Mouse (Mus musculus) liver, postnatal 0 days (tissue): Measurements from ENCODE around the gene Panx2. TPM values are rescaled to one million over a fixed set of nuclear protein-coding genes. Genes with fewer than 3 reads are reported as not detected.

Experiments used
- ATAC-seq: fragments of 200-750 bp; cut with Nextera tagmentation; 2 replicates; pipeline ENCODE4 v1.8.0; 2017; ENCODE audit warnings: mild to moderate bottlenecking, moderate library complexity
- DNase-seq: peaks from one replicate; pipeline ENCODE4 v3.0.0-alpha.2; 2016
- H3K27ac ChIP-seq: fragments of 300-500 bp; sonication (generic); 2 replicates; pipeline ENCODE4 v1.5.1; 2014; ENCODE audit warnings: antibody characterized with exemption, moderate library complexity, mild to moderate bottlenecking, low read depth
- H3K27me3 ChIP-seq: fragments of 300-500 bp; sonication (generic); 2 replicates; pipeline ENCODE4 v1.6.1; 2014; ENCODE audit warnings: low read length, control low read depth, mixed read lengths; ENCODE audit not compliant: insufficient read depth
- H3K36me3 ChIP-seq: fragments of 300-500 bp; sonication (generic); replicated peaks from 2 replicates; pipeline ENCODE4 v1.6.1; 2014; ENCODE audit warnings: mild to moderate bottlenecking, control low read depth, low read length, moderate library complexity, mixed read lengths; ENCODE audit not compliant: insufficient read depth
- H3K4me1 ChIP-seq: fragments of 300-500 bp; sonication (generic); 2 replicates; pipeline ENCODE4 v1.6.1; 2014; ENCODE audit warnings: antibody characterized with exemption, mild to moderate bottlenecking, control low read depth; ENCODE audit not compliant: insufficient read depth
- H3K4me2 ChIP-seq: fragments of 300-500 bp; sonication (generic); 2 replicates; pipeline ENCODE4 v1.6.1; 2014; ENCODE audit warnings: low read depth, mild to moderate bottlenecking, low read length, moderate library complexity, mixed read lengths
- H3K4me3 ChIP-seq: fragments of 300-500 bp; sonication (generic); 2 replicates; pipeline ENCODE4 v1.5.1; 2014; ENCODE audit warnings: low read depth, low read length
- H3K9ac ChIP-seq: fragments of 300-500 bp; sonication (generic); replicated peaks from 2 replicates; pipeline ENCODE4 v1.6.1; 2014; ENCODE audit warnings: mild to moderate bottlenecking, moderate library complexity
- H3K9me3 ChIP-seq: fragments of 300-500 bp; sonication (generic); 2 replicates; pipeline ENCODE4 v1.6.1; 2016; ENCODE audit warnings: mild to moderate bottlenecking, control low read depth, low read length, mixed read lengths
- CTCF ChIP-seq: sonication (generic); IDR thresholded peaks from 2 replicates; pipeline ENCODE4 v1.5.1; 2016; ENCODE audit warnings: antibody characterized with exemption, low read depth
- EP300 ChIP-seq: IDR thresholded peaks from 2 replicates; pipeline ENCODE4 v1.6.1; 2016; ENCODE audit warnings: antibody characterized with exemption, low read depth, mild to moderate bottlenecking
- WGBS: fragments of 180-500 bp; shearing (Covaris S2); extraction: QIAGEN DNeasy Blood & Tissue Kit; methylation state at CpG from one replicate; pipeline ENCODE4 v1.1.7; 2014; ENCODE audit not compliant: insufficient replicate concordance; 5-methylcytosine and 5-hydroxymethylcytosine counted together
- polyA plus RNA-seq: library from polyadenylated mRNA; unstranded; fragments of >200 nt; fragmentation: Nextera tagmentation; extraction: Ambion mirVana; gene quantifications from 2 replicates; pipeline ENCODE4 v1.2.1, GENCODE M21; 2015

Panx2 gene
- polyA plus RNA-seq, 1 experiment from 2014 or later = not detected

- Histone ChIP-seq H3K36me3 (peaks cover 52% of the 10 kb centered on the region), H3K9me3 (no peaks in the 10 kb centered on the region), H3K27me3 (no peaks in the 10 kb centered on the region), H3K27ac (peak overlapping the region; percentile 80), H3K4me3 (no peak overlapping the region), H3K4me1 (peaks cover 17% of the 10 kb centered on the region), H3K4me2 (no peak overlapping the region), H3K9ac (no peak overlapping the region)
- TF ChIP-seq CTCF = no peak
- peak; percentile 59; the same call in 1 of the 2 replicates for TF ChIP-seq EP300
- DNase-seq (no peak), ATAC-seq (peak; percentile 59)
- WGBS = 81% methylated on average over 1 of the region's 1 CpGs
These were observed 24.4 kb downstream of the Panx2 start for GRCm38 (mm10) chr15:89083906-89084305.

- TF ChIP-seq EP300 (no peak), CTCF (no peak)
- ATAC-seq = no peak
- no peak overlapping the region for H3K4me2 ChIP-seq
- H3K9me3 ChIP-seq = no peaks in the 10 kb centered on the region
- no peak for DNase-seq
- H3K27me3 ChIP-seq = no peaks in the 10 kb centered on the region
- peak overlapping the region; percentile 80; the same call in 1 of the 2 replicates for H3K27ac ChIP-seq
- no peak overlapping the region for H3K9ac ChIP-seq
- H3K4me1 ChIP-seq = peaks cover 19% of the 10 kb centered on the region
- no peak overlapping the region for H3K4me3 ChIP-seq
- WGBS = 85% methylated on average over 2 of the region's 2 CpGs
- H3K36me3 ChIP-seq = peaks cover 50% of the 10 kb centered on the region
These were observed 25.3 kb downstream of the Panx2 start for GRCm38 (mm10) chr15:89084826-89085225.

DNA sequence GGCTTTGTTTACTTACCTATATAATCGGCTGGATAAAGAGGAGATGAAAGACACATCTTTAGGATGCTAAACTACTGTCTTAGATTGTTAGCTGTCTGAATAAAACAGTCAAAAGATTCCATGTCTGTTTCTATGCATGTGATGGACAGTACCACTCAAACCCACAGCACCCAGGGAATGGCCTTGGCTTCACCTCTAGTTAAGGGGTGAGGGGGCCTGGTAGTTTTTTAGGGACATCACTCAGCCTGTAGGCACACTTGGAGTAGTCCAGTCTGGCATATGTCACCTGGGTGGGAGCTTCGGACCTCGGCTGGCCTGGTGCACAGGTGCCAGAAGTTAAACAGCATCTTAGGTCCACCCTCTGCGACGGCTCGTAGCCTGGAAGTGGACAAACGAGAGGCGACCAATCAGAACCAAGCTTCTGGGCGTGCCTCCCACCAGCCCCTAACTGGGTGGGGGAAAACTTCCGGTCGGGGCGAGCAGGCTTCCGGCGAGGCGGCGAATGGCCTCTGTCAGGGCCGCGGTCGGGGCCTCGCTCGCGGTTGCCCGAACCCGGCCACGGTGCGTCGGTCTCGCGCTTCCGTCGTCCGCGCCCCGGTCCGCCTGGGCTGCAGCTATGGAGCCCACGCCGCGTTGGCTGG, 29.2 kb downstream of the Panx2 start, which contains the start of gene Selenoo:
Gene Selenoo (plus strand): TSS at position 478 of the 641 bp plus-strand sequence.
- Histone ChIP-seq H3K4me1 (peaks cover 36% of the 10 kb centered on the region), H3K4me3 (peak within 1 kb of the TSS; percentile 81), H3K9ac (peak within 1 kb of the TSS; percentile 95), H3K36me3 (peaks cover 39% of the 10 kb centered on the region), H3K27me3 (no peaks in the 10 kb centered on the region), H3K9me3 (no peaks in the 10 kb centered on the region), H3K4me2 (peak within 1 kb of the TSS; percentile 88), H3K27ac (peak within 1 kb of the TSS; percentile 96)
- DNase-seq (peak; percentile 91), ATAC-seq (peak; percentile 84)
- WGBS = 2% methylated on average over 37 of the region's 38 CpGs
- TF ChIP-seq CTCF (no peak), EP300 (no peak)

DNA sequence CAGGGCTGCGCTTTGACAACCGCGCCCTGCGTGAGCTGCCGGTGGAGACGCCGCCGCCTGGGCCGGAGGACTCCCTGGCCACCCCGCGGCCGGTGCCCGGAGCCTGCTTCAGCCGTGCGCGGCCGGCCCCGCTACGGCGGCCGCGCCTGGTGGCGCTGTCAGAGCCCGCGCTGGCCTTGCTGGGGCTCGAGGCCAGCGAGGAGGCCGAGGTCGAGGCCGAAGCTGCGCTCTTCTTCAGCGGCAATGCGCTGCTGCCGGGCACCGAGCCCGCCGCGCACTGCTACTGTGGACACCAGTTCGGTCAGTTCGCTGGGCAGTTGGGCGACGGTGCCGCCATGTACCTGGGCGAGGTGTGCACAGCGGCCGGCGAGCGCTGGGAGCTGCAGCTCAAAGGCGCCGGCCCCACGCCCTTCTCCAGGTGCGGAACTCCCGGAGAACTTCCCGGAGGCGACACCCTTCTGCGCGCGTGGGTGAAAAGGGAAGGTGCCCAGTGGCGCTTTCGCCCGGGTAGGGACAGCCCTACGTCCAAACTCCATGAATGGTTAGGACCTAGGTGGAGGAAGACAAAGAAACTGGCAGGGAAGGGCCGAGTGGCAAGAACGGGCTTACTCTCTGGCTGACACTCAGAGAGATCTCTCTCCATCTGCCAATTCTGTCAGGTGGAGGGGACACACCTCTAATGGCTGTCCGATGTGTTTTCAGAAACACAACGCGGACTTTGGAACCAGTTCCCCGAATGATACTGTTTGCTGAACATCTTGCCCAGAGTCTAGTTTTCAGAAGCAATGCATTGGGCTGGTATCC, 29.9 kb downstream of the Panx2 start:
- H3K4me3 ChIP-seq = peak overlapping the region; percentile 81
- ATAC-seq (peak; percentile 70), DNase-seq (peak; percentile 61)
- peak overlapping the region; percentile 96 for H3K27ac ChIP-seq
- peak overlapping the region; percentile 88 for H3K4me2 ChIP-seq
- peaks cover 31% of the 10 kb centered on the region for H3K4me1 ChIP-seq
- no peaks in the 10 kb centered on the region for H3K9me3 ChIP-seq
- TF ChIP-seq CTCF (no peak), EP300 (peak; percentile 45; the same call in 1 of the 2 replicates)
- peaks cover 41% of the 10 kb centered on the region for H3K36me3 ChIP-seq
- H3K27me3 ChIP-seq = no peaks in the 10 kb centered on the region
- WGBS = 4% methylated on average over 59 of the region's 68 CpGs
- peak overlapping the region; percentile 95 for H3K9ac ChIP-seq

- H3K27ac ChIP-seq = peak overlapping the region; percentile 96
- H3K4me2 ChIP-seq = peak overlapping the region; percentile 88
- H3K4me1 ChIP-seq = peaks cover 30% of the 10 kb centered on the region
- H3K9ac ChIP-seq = 0 out of 2 replicates have a peak overlapping the region, but pooled peaks have one; percentile 2
- DNase-seq (no peak), ATAC-seq (no peak)
- no peak for TF ChIP-seq EP300
- no peak for TF ChIP-seq CTCF
- 84% methylated on average over 4 of the region's 4 CpGs for WGBS
- no peaks in the 10 kb centered on the region for H3K27me3 ChIP-seq
- peaks cover 42% of the 10 kb centered on the region for H3K36me3 ChIP-seq
- no peaks in the 10 kb centered on the region for H3K9me3 ChIP-seq
- H3K4me3 ChIP-seq = no peak overlapping the region
These were observed 31.1 kb downstream of the Panx2 start for GRCm38 (mm10) chr15:89090662-89091061.

DNA sequence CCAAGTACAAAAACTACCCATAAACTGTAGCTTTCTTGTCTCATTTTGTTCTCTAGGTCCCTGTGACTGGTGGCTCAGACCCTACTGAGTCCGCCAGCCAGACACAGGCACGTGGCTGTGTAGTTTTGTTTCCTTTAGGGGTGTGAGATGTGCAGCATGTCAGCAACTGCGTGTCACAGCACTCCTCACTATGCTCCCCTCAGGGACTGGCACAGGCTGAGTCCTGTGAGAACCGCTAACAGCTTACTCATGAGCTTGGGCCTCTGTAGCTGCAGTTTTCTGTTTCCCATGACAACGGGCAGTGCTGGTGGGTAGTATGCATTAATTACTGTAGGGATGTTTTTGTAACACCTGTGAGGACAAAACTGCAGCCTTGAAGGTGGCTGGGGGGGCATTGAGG, 32.6 kb downstream of the Panx2 start:
- whole genome bisulfite sequencing = 85% methylated on average over 5 of the region's 5 CpGs
- TF ChIP-seq EP300 (no peak), CTCF (no peak)

More for the DNA sequence above, 32.6 kb downstream of the Panx2 start:
- DNase-seq = no peak
- no peaks in the 10 kb centered on the region for H3K27me3 ChIP-seq
- no peak overlapping the region for H3K4me2 ChIP-seq
- H3K27ac ChIP-seq = no peak overlapping the region
- H3K4me1 ChIP-seq = peaks cover 30% of the 10 kb centered on the region
- ATAC-seq = no peak
- H3K9me3 ChIP-seq = no peaks in the 10 kb centered on the region
- no peak overlapping the region for H3K9ac ChIP-seq
- H3K4me3 ChIP-seq = no peak overlapping the region
- peaks cover 42% of the 10 kb centered on the region for H3K36me3 ChIP-seq
